Mouse (Mus musculus): Measurements from ENCODE around the gene Zdhhc25. TPM values are rescaled to one million over a fixed set of nuclear protein-coding genes. Genes with fewer than 3 reads are reported as not detected.

Zdhhc25 gene
- total and polyA plus RNA-seq, 2 experiments from 2014 or later = not detected

- Histone ChIP-seq H3K27ac (no peak overlapping the region), H3K4me3 (ENCODE audit: low read length) (no peak overlapping the region)
- ATAC-seq = no peak
Measured at GRCm38 (mm10) chr15:88617125-88617524, 17.0 kb downstream of the Zdhhc25 start.

GRCm38 (mm10) chr15:88618008-88618773, 18.1 kb downstream of the Zdhhc25 start:
- Histone ChIP-seq H3K9me3 (ENCODE audit: low read length) (no peaks in the 10 kb centered on the region), H3K4me3 (ENCODE audit: low read length) (no peak overlapping the region), H3K4me2 (ENCODE audit: low read depth, low read length) (no peak overlapping the region), H3K36me3 (ENCODE audit: insufficient read depth, low read length) (no peaks in the 10 kb centered on the region), H3K27ac (no peak overlapping the region), H3K9ac (replicated peaks; ENCODE audit: low read length) (no peak overlapping the region), H3K27me3 (ENCODE audit: insufficient read depth, low read length) (no peaks in the 10 kb centered on the region), H3K4me1 (ENCODE audit: insufficient read depth, low read length) (no peaks in the 10 kb centered on the region)
- ATAC-seq = 0 out of 2 replicates have a peak, but pooled peaks have one; percentile 18
- TF ChIP-seq CTCF (IDR thresholded peaks at IDR 0.05; ENCODE audit: low read depth) = peak; percentile 60
- DNase-seq (ENCODE audit: low spot score) = peak; percentile 81
- WGBS = 33% methylated on average over 17 of the region's 17 CpGs

More at GRCm38 (mm10) chr15:88617125-88617524, 17.0 kb downstream of the Zdhhc25 start:
- Histone ChIP-seq H3K27me3 (ENCODE audit: insufficient read depth, low read length) (no peaks in the 10 kb centered on the region), H3K4me2 (ENCODE audit: low read depth, low read length) (no peak overlapping the region), H3K36me3 (ENCODE audit: insufficient read depth, low read length) (no peaks in the 10 kb centered on the region), H3K4me1 (ENCODE audit: insufficient read depth, low read length) (no peaks in the 10 kb centered on the region), H3K9ac (replicated peaks; ENCODE audit: low read length) (no peak overlapping the region), H3K9me3 (ENCODE audit: low read length) (no peaks in the 10 kb centered on the region)
- DNase-seq (ENCODE audit: low spot score) = no peak
- no peak for TF ChIP-seq CTCF (IDR thresholded peaks at IDR 0.05; ENCODE audit: low read depth)
- WGBS = 70% methylated on average over 16 of the region's 16 CpGs

DNA sequence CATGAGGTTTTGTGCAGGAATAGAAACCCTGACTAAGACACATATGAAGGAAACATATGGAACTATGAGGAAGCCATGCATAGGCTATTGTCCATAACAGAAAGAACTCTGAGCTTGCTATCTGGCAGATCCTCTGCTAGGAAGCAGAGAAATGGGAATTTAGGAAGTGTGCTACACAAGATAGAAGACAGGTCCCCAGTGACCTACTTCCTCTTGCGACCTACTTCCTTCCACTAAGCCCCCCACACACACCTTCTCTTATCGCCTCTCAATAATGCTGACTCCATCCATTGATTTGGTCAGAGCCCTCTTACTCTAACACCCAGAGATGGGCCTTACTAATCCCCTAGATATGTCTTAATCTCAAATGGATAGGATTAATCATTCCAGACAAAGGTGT, 19.9 kb downstream of the Zdhhc25 start:
- Histone ChIP-seq H3K27me3 (ENCODE audit: insufficient read depth, low read length) (no peaks in the 10 kb centered on the region), H3K4me3 (ENCODE audit: low read length) (no peak overlapping the region), H3K9me3 (ENCODE audit: low read length) (no peaks in the 10 kb centered on the region), H3K4me2 (ENCODE audit: low read depth, low read length) (no peak overlapping the region), H3K4me1 (ENCODE audit: insufficient read depth, low read length) (no peaks in the 10 kb centered on the region), H3K27ac (no peak overlapping the region), H3K9ac (replicated peaks; ENCODE audit: low read length) (no peak overlapping the region), H3K36me3 (ENCODE audit: insufficient read depth, low read length) (no peaks in the 10 kb centered on the region)
- TF ChIP-seq CTCF (IDR thresholded peaks at IDR 0.05; ENCODE audit: low read depth) = no peak
- ATAC-seq (no peak), DNase-seq (ENCODE audit: low spot score) (no peak)
- WGBS = 80% methylated on average over 2 of the region's 2 CpGs

- Histone ChIP-seq H3K27me3 (ENCODE audit: insufficient read depth, low read length) (no peaks in the 10 kb centered on the region), H3K4me2 (ENCODE audit: low read depth, low read length) (no peak overlapping the region), H3K9ac (replicated peaks; ENCODE audit: low read length) (no peak overlapping the region), H3K9me3 (ENCODE audit: low read length) (no peaks in the 10 kb centered on the region), H3K4me3 (ENCODE audit: low read length) (no peak overlapping the region), H3K4me1 (ENCODE audit: insufficient read depth, low read length) (no peaks in the 10 kb centered on the region), H3K27ac (no peak overlapping the region), H3K36me3 (ENCODE audit: insufficient read depth, low read length) (no peaks in the 10 kb centered on the region)
- no peak for DNase-seq (ENCODE audit: low spot score)
- 87% methylated on average over 2 of the region's 2 CpGs for WGBS
- no peak for ATAC-seq
- TF ChIP-seq CTCF (IDR thresholded peaks at IDR 0.05; ENCODE audit: low read depth) = no peak
Measured at GRCm38 (mm10) chr15:88623891-88624290, 23.8 kb downstream of the Zdhhc25 start.

DNA sequence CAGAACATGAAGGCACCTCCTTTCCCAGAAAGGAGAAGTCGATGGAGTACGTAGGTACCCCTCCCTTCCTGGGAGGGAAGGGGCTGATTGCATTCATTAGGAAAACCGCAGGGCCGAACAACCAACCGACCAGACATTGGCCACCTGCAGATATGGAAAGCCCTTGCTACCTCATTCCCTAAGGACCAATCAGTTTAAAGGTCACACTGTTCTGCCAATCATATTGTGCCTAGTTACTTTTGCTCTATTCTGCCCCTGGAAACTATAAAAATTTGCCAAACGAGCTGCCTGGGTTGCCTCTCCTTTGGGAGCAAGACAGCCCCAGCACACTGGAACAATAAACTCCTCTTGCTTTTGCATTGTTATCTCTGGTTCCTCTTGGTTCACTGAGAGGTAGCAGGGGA, 24.8 kb downstream of the Zdhhc25 start:
- Histone ChIP-seq H3K27ac (no peak overlapping the region), H3K27me3 (ENCODE audit: insufficient read depth, low read length) (no peaks in the 10 kb centered on the region), H3K4me3 (ENCODE audit: low read length) (no peak overlapping the region), H3K4me2 (ENCODE audit: low read depth, low read length) (no peak overlapping the region), H3K9ac (replicated peaks; ENCODE audit: low read length) (no peak overlapping the region), H3K9me3 (ENCODE audit: low read length) (no peaks in the 10 kb centered on the region), H3K4me1 (ENCODE audit: insufficient read depth, low read length) (no peaks in the 10 kb centered on the region), H3K36me3 (ENCODE audit: insufficient read depth, low read length) (no peaks in the 10 kb centered on the region)
- ATAC-seq (no peak), DNase-seq (ENCODE audit: low spot score) (no peak)
- no peak for TF ChIP-seq CTCF (IDR thresholded peaks at IDR 0.05; ENCODE audit: low read depth)
- WGBS = 73% methylated on average over 6 of the region's 6 CpGs

DNA sequence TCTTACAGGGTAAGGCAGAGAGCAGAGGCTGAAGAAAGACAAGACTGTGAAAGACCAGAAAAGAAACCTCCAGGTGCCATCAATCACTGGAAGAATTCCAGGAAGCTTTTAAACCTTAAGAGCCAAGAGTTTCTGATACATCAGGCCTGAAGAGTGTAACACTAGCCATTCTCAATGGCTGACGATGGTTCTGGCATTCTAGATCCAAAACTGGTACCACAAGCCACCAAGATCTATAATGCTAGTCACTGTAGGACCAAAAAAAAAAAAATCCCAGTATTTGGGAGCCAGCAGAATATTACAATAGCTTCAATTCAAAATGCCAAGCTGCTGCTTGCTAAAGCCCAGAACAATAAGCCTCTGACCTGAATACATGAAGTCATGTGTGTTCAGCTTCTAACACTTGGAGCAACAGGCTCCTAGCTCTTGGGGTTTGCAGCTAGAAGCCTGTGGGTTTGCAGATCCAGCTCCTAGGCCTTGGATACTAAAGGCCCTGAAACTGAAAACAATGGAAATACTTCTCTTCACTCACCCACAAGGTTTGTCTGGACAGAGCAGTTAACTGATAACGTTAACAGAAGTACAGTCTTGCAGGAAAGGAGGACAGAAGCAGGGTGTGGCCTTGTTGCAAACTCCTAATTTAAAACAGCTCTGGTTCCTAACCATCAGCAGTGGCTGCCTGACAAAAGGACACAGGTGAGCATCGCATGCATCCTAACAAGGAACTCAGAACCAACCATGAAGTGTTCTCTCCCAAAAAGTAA, 25.4 kb downstream of the Zdhhc25 start:
- no peaks in the 10 kb centered on the region for H3K4me1 ChIP-seq (ENCODE audit: insufficient read depth, low read length)
- DNase-seq (ENCODE audit: low spot score) (no peak), ATAC-seq (no peak)
- H3K27ac ChIP-seq = no peak overlapping the region
- H3K36me3 ChIP-seq (ENCODE audit: insufficient read depth, low read length) = no peaks in the 10 kb centered on the region
- 82% methylated on average over 3 of the region's 3 CpGs for whole genome bisulfite sequencing
- H3K27me3 ChIP-seq (ENCODE audit: insufficient read depth, low read length) = no peaks in the 10 kb centered on the region
- no peak for TF ChIP-seq CTCF (IDR thresholded peaks at IDR 0.05; ENCODE audit: low read depth)
- H3K9ac ChIP-seq (replicated peaks; ENCODE audit: low read length) = no peak overlapping the region
- no peak overlapping the region for H3K4me3 ChIP-seq (ENCODE audit: low read length)
- no peaks in the 10 kb centered on the region for H3K9me3 ChIP-seq (ENCODE audit: low read length)
- H3K4me2 ChIP-seq (ENCODE audit: low read depth, low read length) = no peak overlapping the region
